Mouse (Mus musculus) spleen, postnatal 4 days (tissue): ENCODE data around the gene Pfdn4.
A peak's percentile ranks its signal among the peaks of the same experiment; 100 is the strongest.
"Not testable (repeated sequence)": the region's sequence is repeated elsewhere in the genome, so short reads cannot be mapped to it uniquely, and the experiment has no call there.

ENCODE experiments used
- DNase-seq, 2 experiments: peaks; one replicate each; pipeline ENCODE4 v3.0.0; 2022; ENCODE audit warnings: low spot score in 2 of 2

Pfdn4 gene

GRCm38 (mm10) chr2:170496154-170496930 lies at the start of gene Pfdn4:
Gene Pfdn4 (plus strand): TSS chr2:170496428.
- no peak for DNase-seq

- DNase-seq: no peak
Observed at GRCm38 (mm10) chr2:170446843-170447383, 49.3 kb upstream of the Pfdn4 start.

GRCm38 (mm10) chr2:170447651-170448050 lies 48.6 kb upstream of the Pfdn4 start:
- no peak for DNase-seq

- DNase-seq: peak; percentile 60 to 84
Observed at GRCm38 (mm10) chr2:170450933-170451332, 45.3 kb upstream of the Pfdn4 start.

- not testable (repeated sequence) for DNase-seq
Observed at GRCm38 (mm10) chr2:170453809-170454208, 42.4 kb upstream of the Pfdn4 start.

- DNase-seq: no peak
Observed at GRCm38 (mm10) chr2:170459183-170459582, 37.0 kb upstream of the Pfdn4 start.

GRCm38 (mm10) chr2:170459805-170460204 lies 36.4 kb upstream of the Pfdn4 start:
- DNase-seq: no peak

GRCm38 (mm10) chr2:170461652-170462051 lies 34.6 kb upstream of the Pfdn4 start:
- no peak for DNase-seq

- no peak for DNase-seq
Observed at GRCm38 (mm10) chr2:170464817-170465216, 31.4 kb upstream of the Pfdn4 start.

- DNase-seq: peak in 1 of 2 experiments; percentile 67
Observed at GRCm38 (mm10) chr2:170468009-170468408, 28.2 kb upstream of the Pfdn4 start.

GRCm38 (mm10) chr2:170469616-170470308 lies 26.5 kb upstream of the Pfdn4 start:
- no peak for DNase-seq

- no peak for DNase-seq
Observed at GRCm38 (mm10) chr2:170470591-170470990, 25.6 kb upstream of the Pfdn4 start.

- DNase-seq: no peak
Observed at GRCm38 (mm10) chr2:170474125-170474524, 22.1 kb upstream of the Pfdn4 start.

- no peak for DNase-seq
Observed at GRCm38 (mm10) chr2:170475164-170475563, 21.1 kb upstream of the Pfdn4 start.

GRCm38 (mm10) chr2:170476215-170476614 lies 20.0 kb upstream of the Pfdn4 start:
- DNase-seq: no peak

- no peak for DNase-seq
Observed at GRCm38 (mm10) chr2:170476643-170477042, 19.6 kb upstream of the Pfdn4 start.

- DNase-seq: no peak
Observed at GRCm38 (mm10) chr2:170482019-170482540, 14.1 kb upstream of the Pfdn4 start.

GRCm38 (mm10) chr2:170483914-170484313 lies 12.3 kb upstream of the Pfdn4 start:
- no peak for DNase-seq

GRCm38 (mm10) chr2:170487202-170487601 lies 9.0 kb upstream of the Pfdn4 start:
- no peak for DNase-seq

- no peak for DNase-seq
Observed at GRCm38 (mm10) chr2:170487890-170488502, 8.2 kb upstream of the Pfdn4 start.

- DNase-seq: no peak
Observed at GRCm38 (mm10) chr2:170494784-170495710, 1.2 kb upstream of the Pfdn4 start.
